Mouse (Mus musculus) yolk sac, embryonic 10.5 days (tissue): ENCODE measurements around the gene Ptar1.
"Not testable (repeated sequence)": the region's sequence is repeated elsewhere in the genome, so short reads cannot be mapped to it uniquely, and the experiment has no call there.

Experiments
- DNase-seq: peaks from one replicate; pipeline ENCODE4 v3.0.0-alpha.2; 2017; ENCODE audit warnings: low spot score

The Ptar1 gene

DNA sequence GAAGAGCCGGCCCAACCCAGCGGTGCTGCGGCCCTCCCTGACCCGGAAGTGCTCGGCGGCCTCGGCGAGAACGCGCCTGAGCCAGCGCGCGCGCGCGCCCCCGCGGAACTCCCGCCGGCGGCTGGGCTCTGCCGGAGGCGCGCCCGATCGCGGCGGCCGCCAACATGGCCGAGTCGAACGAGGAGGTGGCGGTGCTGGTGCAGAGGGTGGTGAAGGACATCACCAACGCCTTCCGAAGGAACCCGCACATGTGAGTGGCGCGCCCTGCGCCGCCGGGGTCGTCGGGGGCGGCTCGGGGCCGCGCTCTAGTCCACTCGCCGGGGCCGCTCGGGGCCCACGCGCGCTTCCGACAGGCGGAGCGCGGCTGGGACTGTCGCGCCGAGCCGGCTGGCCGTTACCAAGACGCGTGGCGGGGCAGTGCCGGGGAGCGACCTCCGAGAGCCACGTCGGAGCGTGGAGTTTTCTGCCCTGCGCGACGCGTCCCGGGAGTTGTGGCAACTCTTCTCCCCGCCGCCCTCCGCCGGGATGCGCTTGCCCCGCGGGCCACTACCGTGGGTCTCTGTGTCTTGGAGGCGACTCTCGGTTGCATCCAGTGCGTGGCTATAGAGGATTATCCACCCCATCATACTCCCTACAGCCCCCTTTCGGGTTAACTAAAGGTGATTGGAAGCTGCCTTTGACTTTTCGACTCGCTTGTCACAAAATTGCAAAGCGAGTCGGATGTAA, at the start of gene Ptar1:
Gene Ptar1, plus strand, starts transcription at position 134 of the 726 bp plus-strand sequence.
- peak; percentile 87 for DNase-seq

DNA sequence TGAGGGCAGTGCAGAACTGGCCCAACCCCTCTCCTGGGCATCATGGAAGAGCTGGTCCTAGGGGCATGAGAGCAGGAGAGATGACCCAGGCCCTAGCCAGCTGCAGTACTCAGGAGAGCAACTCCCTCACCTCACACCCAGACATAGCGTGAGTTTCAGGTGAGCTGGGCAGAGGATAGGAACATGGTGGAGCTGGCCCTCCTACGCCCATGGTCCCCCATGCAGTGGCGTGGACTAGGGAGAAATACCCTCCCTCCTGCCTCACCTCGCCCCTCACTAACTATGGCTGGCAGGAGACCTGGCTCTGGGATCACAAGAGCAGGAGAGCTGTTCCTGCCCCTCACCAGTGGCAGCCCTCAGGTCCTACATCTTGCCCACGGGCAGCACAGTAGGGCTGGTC, 43.4 kb upstream of the Ptar1 start:
- no peak for DNase-seq

DNA sequence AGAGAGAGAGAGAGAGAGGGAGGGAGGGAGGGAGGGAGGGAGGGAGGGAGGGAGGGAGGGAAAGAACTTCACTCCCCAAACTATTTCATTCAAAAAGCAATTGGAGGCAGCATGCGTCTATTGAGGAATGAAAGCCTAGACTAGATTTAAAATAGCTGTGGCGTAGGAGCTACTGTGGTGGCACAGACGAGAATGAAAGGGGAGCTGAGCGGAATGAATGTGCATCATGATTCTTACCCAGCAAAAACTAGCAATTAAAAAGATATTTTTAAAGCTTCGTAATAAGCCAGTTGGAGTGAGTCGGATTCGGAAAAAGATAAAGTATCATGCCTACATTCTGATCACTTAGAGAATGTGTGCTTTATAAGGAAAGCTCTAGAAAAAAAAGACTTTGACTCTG, 41.9 kb upstream of the Ptar1 start:
- no peak for DNase-seq

DNA sequence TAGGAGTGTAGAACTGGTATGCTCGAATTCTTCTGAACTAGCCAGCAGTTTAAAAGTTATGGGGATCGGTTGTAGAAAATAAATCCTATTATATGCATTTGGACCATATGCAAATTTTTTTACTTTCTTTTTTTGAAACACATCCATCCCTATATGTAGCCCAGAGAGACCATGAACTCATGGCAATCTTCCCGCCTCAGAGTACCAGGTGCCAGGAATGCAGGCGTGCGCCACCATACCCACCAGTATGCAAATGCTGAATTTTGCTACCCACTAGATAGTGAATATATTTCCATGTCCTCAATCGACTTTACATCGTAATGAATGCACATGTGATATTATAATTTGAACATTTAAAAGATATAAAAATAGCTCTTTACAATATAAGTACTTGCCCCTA, 39.9 kb upstream of the Ptar1 start:
- DNase-seq = no peak

DNA sequence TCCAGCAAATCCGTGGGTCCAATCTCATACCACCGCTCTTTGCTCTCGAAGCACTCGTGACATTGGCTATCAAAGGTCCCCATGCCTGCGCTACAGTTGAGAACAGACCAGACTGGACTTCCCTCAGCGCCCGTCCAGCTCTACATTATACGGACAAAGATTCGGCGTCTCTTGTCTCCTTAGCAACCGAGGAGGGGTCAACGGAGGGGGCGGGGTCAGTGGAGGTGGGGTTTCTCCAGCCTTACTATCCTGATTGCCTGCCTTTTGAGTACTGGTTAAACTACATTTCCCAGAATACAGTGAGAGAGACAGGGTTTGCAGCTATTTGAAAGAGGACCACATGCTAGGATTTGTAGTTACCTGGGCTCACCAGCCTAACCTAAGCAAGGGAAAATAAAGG, 34.6 kb upstream of the Ptar1 start, which contains the start of gene 1700028P14Rik:
Gene 1700028P14Rik, minus strand, starts transcription at position 169 of the 400 bp plus-strand sequence.
- peak; percentile 84 for DNase-seq

GRCm38 (mm10) chr19:23653154-23653553, 34.1 kb upstream of the Ptar1 start:
- no peak for DNase-seq

DNA sequence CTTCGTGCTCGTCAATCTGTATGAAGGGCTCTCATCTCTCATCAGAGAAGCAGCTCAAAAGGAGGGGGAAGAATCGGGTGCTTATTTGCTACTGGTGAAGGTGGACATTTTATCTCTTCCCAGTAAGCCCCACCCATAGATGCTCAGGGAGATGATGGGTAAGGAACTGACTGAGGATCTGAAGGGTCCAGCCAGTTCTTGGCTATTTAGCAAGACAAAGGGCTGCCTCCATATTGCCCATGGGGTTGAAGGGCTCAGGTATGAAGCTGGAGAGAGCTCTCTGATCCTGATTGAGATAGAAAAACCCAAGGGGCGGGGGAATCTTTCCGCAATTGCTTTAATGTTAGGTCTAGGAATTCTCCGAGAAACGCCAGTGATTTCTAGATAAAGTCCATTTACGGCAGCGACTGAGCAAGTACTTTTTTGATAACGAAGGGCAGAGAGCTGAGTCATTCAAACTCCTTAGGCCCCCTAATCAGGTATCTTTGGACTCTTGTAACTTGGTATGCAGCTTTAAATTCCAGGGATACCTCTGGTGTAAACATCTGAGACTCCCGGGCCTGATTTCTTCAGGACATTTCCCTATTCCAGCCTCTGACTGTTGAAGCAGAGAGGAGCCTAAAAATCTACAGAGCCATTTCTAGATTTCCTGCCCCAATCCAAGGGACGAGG, 29.8 kb upstream of the Ptar1 start:
- peak; percentile 55 for DNase-seq

- DNase-seq = no peak
Measured at GRCm38 (mm10) chr19:23658350-23658749, 28.9 kb upstream of the Ptar1 start.

GRCm38 (mm10) chr19:23664083-23664482, 23.1 kb upstream of the Ptar1 start:
- DNase-seq = no peak

GRCm38 (mm10) chr19:23668142-23668655, 19.0 kb upstream of the Ptar1 start:
- DNase-seq = no peak

DNA sequence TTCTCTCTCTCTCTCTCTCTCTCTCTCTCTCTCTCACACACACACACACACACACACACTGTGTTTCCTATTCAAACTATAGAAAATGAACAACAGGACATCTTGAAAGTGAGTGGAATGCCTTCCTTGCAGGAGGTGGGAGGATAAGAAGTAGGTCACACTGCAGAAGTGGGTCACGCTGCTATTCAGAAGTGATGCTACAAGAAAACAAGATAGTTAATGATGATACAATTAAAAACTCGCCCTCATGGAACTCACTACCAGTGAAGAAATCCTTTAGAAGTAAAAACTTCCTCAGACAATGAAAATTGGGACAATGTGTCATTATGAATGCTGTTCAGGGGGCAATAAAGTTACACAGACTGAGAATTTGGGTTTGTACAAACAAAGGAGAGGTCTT, 14.2 kb upstream of the Ptar1 start:
- DNase-seq = no peak

DNA sequence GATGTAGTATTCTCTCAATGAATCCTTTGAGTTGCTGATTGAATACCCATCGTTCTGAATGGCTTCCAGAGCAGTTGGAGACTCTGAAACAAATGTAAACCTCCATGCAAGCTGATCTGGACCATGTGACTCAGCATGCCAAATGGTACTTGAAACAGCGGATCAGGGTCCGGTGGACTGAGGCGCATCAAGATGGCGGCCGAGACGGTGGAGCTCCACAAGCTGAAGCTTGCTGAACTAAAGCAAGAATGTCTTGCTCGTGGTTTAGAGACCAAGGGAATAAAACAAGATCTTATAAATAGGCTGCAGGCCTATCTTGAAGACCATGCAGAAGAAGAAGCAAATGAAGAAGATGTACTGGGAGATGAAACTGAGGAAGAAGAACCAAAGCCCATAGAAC, 11.6 kb upstream of the Ptar1 start:
- not testable (repeated sequence) for DNase-seq

DNA sequence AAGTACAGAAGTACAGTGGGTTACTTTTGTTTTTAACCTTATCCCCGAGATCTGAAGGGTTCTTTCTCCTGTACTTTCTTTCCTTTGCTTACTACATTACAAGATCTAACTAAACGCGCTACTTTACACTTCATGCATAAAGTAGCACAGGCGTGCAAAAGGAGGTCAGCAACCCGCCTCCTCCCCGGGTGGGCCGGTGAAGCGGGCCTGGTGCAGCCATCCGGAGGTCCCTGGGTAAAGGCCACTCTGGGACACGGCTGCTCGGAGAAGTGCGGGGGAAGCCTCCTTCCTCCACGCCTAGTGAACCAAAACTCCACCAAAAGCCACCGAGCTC, 300 bp upstream of the Ptar1 start:
- DNase-seq = no peak

GRCm38 (mm10) chr19:23688421-23688946, 1.3 kb downstream of the Ptar1 start:
- DNase-seq = peak; percentile 19

- DNase-seq = no peak
Measured at GRCm38 (mm10) chr19:23694344-23694743, 7.1 kb downstream of the Ptar1 start.

DNA sequence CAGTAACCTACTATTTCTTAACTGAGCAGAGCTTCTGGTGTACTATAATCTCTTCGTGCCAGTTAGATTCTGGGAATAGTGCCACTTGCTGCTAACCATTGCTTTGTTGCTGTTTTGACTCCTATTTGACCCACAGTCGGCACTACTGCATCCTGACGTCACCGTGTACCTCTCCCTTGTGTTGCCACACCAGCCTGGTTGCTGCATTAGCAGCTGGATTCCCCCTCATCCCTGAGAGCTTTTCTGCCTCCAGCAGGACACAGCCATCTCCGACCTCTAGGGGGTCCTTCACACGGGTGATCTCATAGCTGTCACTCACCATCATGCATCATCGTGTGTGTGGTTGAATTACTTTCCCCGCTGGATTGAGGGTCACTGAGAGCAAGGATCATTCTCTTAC, 10.6 kb downstream of the Ptar1 start:
- peak; percentile 28 for DNase-seq

- DNase-seq = peak; percentile 45
Measured at GRCm38 (mm10) chr19:23698366-23698765, 11.1 kb downstream of the Ptar1 start.

DNA sequence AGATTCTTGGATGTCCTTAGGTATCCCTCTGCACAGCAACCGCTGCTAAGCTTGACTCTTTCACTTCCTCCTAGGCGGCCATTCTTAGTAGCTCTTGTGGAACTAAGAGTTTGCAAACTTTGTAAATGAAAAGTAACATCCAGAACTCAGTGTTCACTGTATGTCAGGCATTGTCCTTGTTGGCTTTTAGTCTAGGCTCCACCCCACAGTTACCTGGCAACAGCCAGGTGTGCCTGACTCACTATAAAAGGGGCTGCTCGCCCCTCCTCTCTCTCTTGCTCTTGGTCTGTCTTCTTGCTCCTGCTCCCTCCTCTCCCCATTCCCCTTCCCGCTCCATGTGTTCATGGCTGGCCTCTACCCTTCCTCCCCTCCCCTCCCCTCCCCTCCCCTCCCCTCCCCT, 11.9 kb downstream of the Ptar1 start:
- DNase-seq = no peak

- DNase-seq = no peak
Measured at GRCm38 (mm10) chr19:23702896-23703295, 15.7 kb downstream of the Ptar1 start.

- no peak for DNase-seq
Measured at GRCm38 (mm10) chr19:23705383-23705782, 18.2 kb downstream of the Ptar1 start.

- DNase-seq = no peak
Measured at GRCm38 (mm10) chr19:23746506-23746905, 59.3 kb downstream of the Ptar1 start.

DNA sequence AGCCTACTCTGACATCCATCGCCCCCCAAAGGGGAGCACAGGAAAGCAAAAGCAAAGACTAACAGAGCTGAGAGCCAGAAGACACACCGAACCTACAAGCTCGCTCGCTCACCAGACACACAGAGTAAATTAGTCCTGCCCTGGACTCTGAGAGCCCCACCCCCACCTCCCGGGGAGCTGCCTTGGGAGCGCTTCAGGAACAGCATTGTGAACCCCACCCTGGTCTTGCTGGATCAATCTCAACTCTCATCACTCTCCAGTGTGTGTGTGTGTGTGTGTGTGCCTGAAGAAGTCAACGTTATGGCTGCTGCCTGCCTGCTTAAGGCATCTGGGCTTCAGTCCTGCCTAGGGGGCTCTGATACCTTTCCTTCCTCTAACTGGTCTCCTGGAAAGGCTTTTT, 69.8 kb downstream of the Ptar1 start:
- DNase-seq = no peak

DNA sequence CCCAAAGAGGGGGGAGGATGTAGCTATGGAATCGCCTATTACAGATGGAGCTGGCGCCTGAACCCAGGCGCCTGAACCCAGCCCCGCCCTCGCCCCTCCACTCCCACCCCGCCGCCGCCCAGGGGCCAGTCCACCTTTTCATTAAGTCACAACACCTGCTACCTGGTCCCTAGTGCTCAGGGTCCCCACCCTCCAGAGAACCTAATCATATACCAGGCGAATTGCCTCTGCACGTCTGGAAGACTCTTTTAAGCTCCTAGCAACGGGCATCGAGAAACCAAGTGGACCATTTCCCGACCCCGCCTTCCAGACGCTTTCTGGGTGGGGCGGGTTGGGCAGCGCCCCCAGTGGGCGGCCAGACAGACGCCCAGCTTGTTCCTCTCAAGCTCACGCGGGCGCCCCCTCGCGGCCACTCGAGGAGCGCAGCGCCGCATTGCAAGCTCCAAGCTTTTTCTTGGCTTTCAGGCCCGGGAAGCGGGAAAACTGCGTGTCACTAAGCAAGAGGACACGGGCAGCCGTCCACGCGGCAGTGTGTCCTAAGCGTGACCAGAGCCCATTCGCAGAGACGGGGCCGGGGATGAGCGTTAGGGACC, 70.8 kb downstream of the Ptar1 start:
- DNase-seq = peak; percentile 88
